Mouse (Mus musculus) neural tube, embryonic 13.5 days (tissue): ENCODE measurements at regions not wholly inside any gene's neighbourhood (a gene's known extent, or its start where the extent isn't known, plus 50 kb on each side); places are given as distances from the start of the nearest gene placed in this dataset.

Experiments
- ATAC-seq: fragments of 200-750 bp; cut with Nextera tagmentation; 2 replicates; pipeline ENCODE4 v1.8.0; 2017; ENCODE audit warnings: low read depth, mild to moderate bottlenecking, moderate TSS enrichment, moderate library complexity
- H3K27ac ChIP-seq: fragments of 300-500 bp; sonication (generic); replicated peaks from 2 replicates; pipeline ENCODE4 v1.5.1; 2015; ENCODE audit warnings: moderate library complexity, mild to moderate bottlenecking, inconsistent platforms
- H3K27me3 ChIP-seq: fragments of 300-500 bp; sonication (generic); 2 replicates; pipeline ENCODE4 v1.6.1; 2015; ENCODE audit warnings: mild to moderate bottlenecking, inconsistent platforms
- H3K36me3 ChIP-seq: fragments of 300-500 bp; sonication (generic); 2 replicates; pipeline ENCODE4 v1.6.1; 2015; ENCODE audit warnings: mild to moderate bottlenecking, inconsistent platforms
- H3K4me1 ChIP-seq: fragments of 300-500 bp; sonication (generic); replicated peaks from 2 replicates; pipeline ENCODE4 v1.6.1; 2015; ENCODE audit warnings: inconsistent platforms
- H3K4me2 ChIP-seq: fragments of 300-500 bp; sonication (generic); 2 replicates; pipeline ENCODE4 v1.6.1; 2015; ENCODE audit warnings: inconsistent platforms, mild to moderate bottlenecking, moderate library complexity
- H3K4me3 ChIP-seq: fragments of 300-500 bp; sonication (generic); 2 replicates; pipeline ENCODE4 v1.5.1; 2015; ENCODE audit warnings: mild to moderate bottlenecking, inconsistent platforms
- H3K9ac ChIP-seq: fragments of 300-500 bp; sonication (generic); 2 replicates; pipeline ENCODE4 v1.6.1; 2015; ENCODE audit warnings: moderate library complexity, mild to moderate bottlenecking, inconsistent platforms
- H3K9me3 ChIP-seq: fragments of 300-500 bp; sonication (generic); 2 replicates; pipeline ENCODE4 v1.6.1; 2016; ENCODE audit warnings: inconsistent platforms
- WGBS: fragments of 180-500 bp; shearing (Covaris S2); methylation state at CpG from one replicate; pipeline ENCODE4 v1.1.7; 2015; 5-methylcytosine and 5-hydroxymethylcytosine counted together

DNA sequence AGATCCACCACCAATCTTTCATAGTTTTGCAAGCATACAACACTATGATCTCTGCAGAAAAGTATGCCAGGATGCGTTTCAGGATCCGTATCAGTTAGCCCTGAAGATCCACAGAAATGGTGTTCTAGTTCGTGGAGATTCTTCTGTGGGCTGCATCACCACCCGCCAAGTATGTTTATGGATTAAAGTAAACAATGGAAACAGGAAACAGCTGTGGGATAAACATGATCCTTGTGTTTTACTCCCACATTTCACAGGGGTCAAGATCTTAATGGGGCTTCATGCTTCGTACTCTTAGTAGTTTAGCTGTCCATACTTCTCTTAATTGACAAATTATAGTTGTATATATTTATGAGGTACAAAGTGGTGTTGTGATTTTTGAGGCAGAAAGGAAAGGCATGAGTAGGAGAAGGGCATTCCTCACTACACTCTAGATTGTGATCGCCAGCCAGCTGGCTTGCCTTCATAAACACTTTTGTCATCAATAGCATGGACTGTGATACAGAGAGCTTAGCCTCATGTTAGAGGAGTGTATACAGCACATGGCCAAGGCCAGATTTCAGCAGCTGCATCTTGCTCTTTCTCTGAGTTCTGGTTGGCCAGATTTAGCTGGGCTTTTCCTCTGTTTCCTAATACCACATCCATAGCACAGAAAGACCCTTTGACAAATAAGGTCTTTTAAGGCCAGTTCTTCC is 195.8 kb upstream of the Fermt1 start:
- 87% methylated on average over 6 of the region's 6 CpGs for WGBS
- no peaks in the 10 kb centered on the region for H3K27me3 ChIP-seq
- no peak overlapping the region for H3K27ac ChIP-seq
- H3K4me2 ChIP-seq = no peak overlapping the region
- no peaks in the 10 kb centered on the region for H3K4me1 ChIP-seq
- ATAC-seq = no peak
- no peaks in the 10 kb centered on the region for H3K9me3 ChIP-seq
- no peak overlapping the region for H3K4me3 ChIP-seq
- no peaks in the 10 kb centered on the region for H3K36me3 ChIP-seq
- no peak overlapping the region for H3K9ac ChIP-seq

DNA sequence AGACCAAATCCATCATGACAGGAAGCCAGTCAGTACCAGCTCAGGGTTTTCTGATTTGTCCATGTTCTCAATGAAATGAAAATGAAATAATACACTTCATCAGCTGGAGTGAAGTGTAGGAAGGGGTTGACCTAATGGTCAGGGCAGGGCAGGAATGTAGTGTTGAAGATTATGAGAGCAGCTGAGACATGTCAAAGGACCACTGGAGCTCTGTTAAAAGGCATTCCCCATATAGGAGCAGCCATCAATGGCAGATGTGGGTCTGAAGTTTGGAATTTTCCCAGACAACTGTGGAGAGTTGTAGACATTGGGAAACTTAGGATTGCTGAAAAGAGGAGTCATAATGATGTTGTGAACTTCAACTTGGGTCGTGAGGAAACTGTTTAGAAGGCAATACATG is 206.8 kb upstream of the Fermt1 start:
- Histone ChIP-seq H3K27me3 (no peaks in the 10 kb centered on the region), H3K4me1 (no peaks in the 10 kb centered on the region), H3K9ac (no peak overlapping the region), H3K4me3 (no peak overlapping the region), H3K36me3 (no peaks in the 10 kb centered on the region), H3K27ac (no peak overlapping the region), H3K9me3 (no peaks in the 10 kb centered on the region), H3K4me2 (no peak overlapping the region)
- whole genome bisulfite sequencing = 77% methylated on average over 1 of the region's 1 CpGs
- no peak for ATAC-seq

DNA sequence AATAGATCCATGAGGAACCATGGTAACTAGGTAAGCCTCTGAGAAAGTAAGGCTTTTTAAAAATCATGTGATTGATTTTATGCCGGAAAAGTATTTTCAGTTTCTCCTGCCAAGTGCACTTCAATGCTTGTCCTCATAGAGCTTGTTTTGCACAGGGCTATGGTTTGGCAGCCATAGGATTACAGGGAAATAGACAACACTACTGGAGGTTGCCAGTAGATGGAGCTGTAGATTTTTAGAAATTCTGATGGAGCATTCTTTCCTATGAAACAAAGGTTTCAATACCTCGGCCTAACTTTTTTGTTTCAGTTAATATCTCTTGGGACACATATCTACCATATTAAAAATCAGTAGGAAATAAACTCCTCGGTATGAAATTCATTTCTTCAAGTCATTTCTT is 210.8 kb upstream of the Fermt1 start:
- Histone ChIP-seq H3K4me2 (no peak overlapping the region), H3K9ac (no peak overlapping the region), H3K36me3 (no peaks in the 10 kb centered on the region), H3K4me1 (no peaks in the 10 kb centered on the region), H3K4me3 (no peak overlapping the region), H3K9me3 (no peaks in the 10 kb centered on the region), H3K27ac (no peak overlapping the region), H3K27me3 (no peaks in the 10 kb centered on the region)
- 71% methylated on average over 3 of the region's 3 CpGs for WGBS
- ATAC-seq = no peak

DNA sequence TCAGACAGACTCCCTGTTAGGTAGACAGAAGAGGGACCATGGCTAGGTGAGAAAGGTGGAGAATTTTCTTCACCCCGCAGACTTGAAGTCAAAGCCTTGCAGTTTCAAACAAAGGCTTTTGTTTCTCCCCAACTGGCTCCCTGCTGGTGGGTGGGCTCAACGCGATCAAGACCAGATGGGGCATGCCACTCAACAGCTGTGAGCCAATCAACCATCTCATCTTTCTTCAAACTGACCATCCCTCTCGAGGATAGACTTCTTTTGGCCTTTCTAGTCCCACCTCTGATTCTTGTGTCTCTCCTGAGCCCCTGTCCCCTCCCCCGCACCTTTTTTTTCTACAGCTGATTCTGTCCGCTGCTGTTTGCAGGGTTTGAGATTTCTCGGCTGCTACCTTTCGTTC is 212.5 kb upstream of the Fermt1 start:
- no peak for ATAC-seq
- Histone ChIP-seq H3K9ac (no peak overlapping the region), H3K27ac (no peak overlapping the region), H3K9me3 (no peaks in the 10 kb centered on the region), H3K27me3 (no peaks in the 10 kb centered on the region), H3K4me1 (no peaks in the 10 kb centered on the region), H3K4me2 (no peak overlapping the region), H3K4me3 (no peak overlapping the region), H3K36me3 (no peaks in the 10 kb centered on the region)
- 52% methylated on average over 8 of the region's 8 CpGs for WGBS

DNA sequence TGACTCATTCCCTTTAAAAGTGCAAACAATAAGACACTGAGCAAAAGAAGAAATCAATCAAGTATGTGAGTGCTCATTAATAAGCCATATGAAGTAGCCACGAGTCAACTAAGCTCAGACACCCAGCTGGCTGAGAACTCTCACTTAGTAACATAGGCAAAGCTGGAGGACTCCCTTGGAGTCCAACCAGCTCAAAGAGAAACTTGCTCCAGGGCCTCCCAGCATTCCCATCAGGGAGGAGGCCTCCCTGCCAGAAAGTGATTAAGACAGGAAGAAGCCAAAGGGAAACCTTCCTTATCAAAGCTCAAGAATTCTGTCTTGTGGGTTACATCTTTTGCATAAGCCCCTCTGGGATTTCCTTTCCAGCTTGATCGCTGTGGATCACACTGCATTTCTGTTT is 213.7 kb upstream of the Fermt1 start:
- no peak for ATAC-seq
- H3K9ac ChIP-seq = no peak overlapping the region
- no peaks in the 10 kb centered on the region for H3K4me1 ChIP-seq
- H3K27ac ChIP-seq = no peak overlapping the region
- 46% methylated on average over 2 of the region's 2 CpGs for WGBS
- no peaks in the 10 kb centered on the region for H3K27me3 ChIP-seq
- H3K4me3 ChIP-seq = no peak overlapping the region
- no peaks in the 10 kb centered on the region for H3K9me3 ChIP-seq
- H3K4me2 ChIP-seq = no peak overlapping the region
- H3K36me3 ChIP-seq = no peaks in the 10 kb centered on the region

DNA sequence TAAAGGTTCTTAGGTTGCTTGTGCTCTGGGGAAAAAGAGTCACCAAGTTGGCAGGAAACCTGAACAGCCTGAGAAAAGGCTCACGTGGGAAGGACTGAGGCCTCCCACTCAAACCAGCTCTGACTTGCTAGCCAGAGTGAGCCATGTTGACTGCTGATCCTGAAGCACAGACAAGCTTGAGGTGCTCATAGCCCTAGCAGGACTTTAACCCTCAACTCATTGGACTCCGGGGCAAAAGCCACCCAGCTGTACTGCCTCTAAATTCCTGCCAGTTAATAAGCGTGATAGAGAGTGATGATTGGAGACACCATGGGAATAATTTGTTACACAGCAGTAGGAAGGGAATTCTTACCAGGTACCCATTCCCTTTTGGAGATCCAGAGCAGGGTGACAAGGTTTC is 230.7 kb upstream of the Fermt1 start:
- Histone ChIP-seq H3K4me2 (no peak overlapping the region), H3K36me3 (no peaks in the 10 kb centered on the region), H3K27ac (no peak overlapping the region), H3K9me3 (no peaks in the 10 kb centered on the region), H3K9ac (no peak overlapping the region), H3K4me1 (no peaks in the 10 kb centered on the region), H3K27me3 (no peaks in the 10 kb centered on the region), H3K4me3 (no peak overlapping the region)
- ATAC-seq = no peak
- WGBS = 94% methylated on average over 3 of the region's 3 CpGs

DNA sequence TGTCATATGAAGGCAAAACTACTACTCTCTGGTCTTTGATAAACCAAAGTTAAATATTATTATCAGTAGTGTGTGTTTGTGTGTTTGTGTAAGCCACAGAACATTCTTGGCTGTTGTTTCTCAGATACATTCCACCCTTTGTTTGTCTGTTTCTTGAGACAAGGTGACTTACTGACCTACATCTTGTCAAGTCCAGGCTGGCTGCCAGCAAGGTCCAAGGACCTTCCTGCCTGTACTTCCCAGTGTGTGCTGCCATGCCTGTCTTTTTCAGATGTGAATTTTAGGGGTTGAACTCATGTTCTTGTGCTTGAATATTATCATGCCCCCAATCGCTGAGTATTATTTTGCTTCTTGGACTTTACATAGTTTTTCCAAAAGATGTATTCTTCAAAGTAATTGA is 235.5 kb upstream of the Fermt1 start:
- Histone ChIP-seq H3K4me1 (no peaks in the 10 kb centered on the region), H3K36me3 (no peaks in the 10 kb centered on the region), H3K27me3 (no peaks in the 10 kb centered on the region), H3K4me2 (no peak overlapping the region), H3K4me3 (no peak overlapping the region), H3K9ac (no peak overlapping the region), H3K9me3 (no peaks in the 10 kb centered on the region), H3K27ac (no peak overlapping the region)
- 97% methylated on average over 1 of the region's 1 CpGs for WGBS
- ATAC-seq = no peak

DNA sequence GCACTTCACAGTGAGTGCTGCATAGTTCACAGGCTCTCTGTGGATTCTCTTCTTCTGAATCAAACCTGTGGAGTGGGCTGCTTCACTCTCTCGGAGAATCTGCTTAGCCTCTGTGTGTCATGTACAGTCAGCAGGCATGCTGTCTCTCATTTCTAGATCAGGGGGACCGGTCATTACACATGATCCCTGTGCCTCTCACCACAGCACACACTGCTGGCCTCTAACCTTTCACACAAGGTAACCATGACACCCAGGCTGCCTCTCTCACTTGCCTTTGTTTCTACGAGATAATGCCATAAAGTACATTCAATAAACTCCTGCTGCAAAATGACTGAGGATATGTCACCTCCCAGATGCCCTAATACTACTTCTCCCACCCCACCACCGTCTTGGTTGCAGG is 237.2 kb upstream of the Fermt1 start:
- ATAC-seq = no peak
- Histone ChIP-seq H3K9me3 (no peaks in the 10 kb centered on the region), H3K36me3 (no peaks in the 10 kb centered on the region), H3K27me3 (no peaks in the 10 kb centered on the region), H3K4me2 (no peak overlapping the region), H3K27ac (no peak overlapping the region), H3K4me3 (no peak overlapping the region), H3K9ac (no peak overlapping the region), H3K4me1 (no peaks in the 10 kb centered on the region)
- 67% methylated on average over 4 of the region's 4 CpGs for WGBS

DNA sequence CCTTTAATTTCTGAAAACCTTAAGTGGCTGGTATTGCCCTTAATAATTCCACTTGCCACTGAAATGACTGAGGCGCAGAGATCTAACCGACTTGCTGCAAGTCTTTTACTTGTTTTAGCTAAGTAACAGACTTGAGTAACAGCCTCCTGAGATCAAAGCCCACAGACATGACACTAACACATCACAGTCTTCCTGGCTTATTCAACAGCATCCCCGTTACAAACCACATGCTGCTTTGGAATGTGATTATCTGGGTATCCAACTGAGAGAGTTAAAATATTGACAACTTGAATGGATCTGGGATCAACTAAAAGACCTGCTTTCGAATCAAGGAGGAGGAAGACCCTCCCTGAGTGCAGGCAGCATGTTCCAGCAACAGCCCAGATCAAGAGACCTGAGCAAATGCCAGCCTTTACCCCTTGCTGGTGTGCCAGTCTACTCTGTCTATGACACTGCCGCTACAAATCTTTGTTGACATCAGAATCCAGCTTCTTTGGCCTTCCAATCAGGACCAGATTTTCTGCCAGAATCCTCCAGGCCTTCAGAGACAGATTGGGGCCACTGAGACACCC is 258.7 kb upstream of the Fermt1 start:
- ATAC-seq = no peak
- Histone ChIP-seq H3K27me3 (no peaks in the 10 kb centered on the region), H3K4me1 (no peaks in the 10 kb centered on the region), H3K36me3 (no peaks in the 10 kb centered on the region), H3K27ac (no peak overlapping the region), H3K4me2 (no peak overlapping the region), H3K9me3 (no peaks in the 10 kb centered on the region), H3K4me3 (no peak overlapping the region), H3K9ac (no peak overlapping the region)
- 33% methylated on average over 5 of the region's 5 CpGs for WGBS

DNA sequence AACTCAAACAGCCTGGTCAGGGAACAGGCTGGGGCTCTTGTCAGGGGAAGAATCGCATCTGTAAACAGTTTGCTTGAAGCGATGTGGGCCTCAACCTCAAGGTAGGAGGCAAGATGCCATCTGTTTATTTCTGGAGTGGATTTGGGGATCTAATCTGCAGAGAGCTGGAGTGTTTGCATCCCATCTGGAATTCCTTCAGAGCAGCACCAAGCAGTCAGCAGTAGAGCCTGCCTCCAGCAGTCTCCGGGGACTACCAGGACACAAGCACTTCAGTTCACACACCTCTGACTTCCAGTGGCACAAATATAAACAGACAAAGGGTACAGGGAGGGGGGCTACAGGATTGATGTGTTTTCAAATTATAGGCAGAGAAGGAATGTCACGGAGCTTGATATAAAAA is 262.8 kb upstream of the Fermt1 start:
- no peaks in the 10 kb centered on the region for H3K9me3 ChIP-seq
- no peak overlapping the region for H3K27ac ChIP-seq
- H3K4me1 ChIP-seq = no peaks in the 10 kb centered on the region
- H3K36me3 ChIP-seq = no peaks in the 10 kb centered on the region
- H3K4me2 ChIP-seq = no peak overlapping the region
- WGBS = 77% methylated on average over 4 of the region's 4 CpGs
- no peak overlapping the region for H3K9ac ChIP-seq
- ATAC-seq = no peak
- H3K4me3 ChIP-seq = no peak overlapping the region
- no peaks in the 10 kb centered on the region for H3K27me3 ChIP-seq

DNA sequence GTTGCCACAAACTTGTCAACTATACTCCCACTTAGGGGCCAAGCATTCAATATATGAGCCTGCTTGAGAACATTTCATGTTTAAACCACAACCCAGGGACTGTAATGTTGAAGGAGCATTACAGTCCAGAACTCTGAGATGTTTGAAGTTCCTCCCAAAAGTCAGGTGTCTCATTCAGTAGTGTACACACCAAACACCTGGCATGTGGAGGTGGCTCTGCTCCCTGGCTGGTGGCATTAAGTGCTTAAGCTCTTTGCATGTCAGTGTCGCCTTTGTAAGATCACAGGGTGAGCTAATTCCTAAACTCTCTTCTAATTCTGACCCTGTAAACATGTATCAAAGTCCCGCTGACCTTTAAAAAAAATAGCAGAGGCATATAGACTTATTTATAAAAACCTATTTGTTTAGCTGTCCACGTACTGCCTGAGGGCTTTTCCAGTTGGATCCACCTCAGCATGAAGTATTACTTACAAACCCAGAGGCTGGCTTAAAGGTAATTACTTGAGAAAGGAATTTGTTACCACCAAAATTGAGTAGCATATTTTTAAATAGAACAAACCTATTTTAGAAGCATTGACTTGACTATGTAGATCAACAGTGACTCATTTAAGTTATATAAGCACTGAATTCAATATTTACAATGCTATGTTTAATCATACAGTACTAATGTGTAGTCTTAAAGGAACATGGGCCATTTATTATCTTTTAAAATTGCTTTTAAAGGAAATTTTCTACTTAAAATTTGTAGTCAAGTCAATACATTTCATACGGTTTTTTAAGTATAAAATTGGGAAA is 276.3 kb upstream of the Fermt1 start:
- H3K36me3 ChIP-seq = no peaks in the 10 kb centered on the region
- ATAC-seq = no peak
- no peaks in the 10 kb centered on the region for H3K27me3 ChIP-seq
- no peak overlapping the region for H3K9ac ChIP-seq
- H3K9me3 ChIP-seq = no peaks in the 10 kb centered on the region
- H3K27ac ChIP-seq = no peak overlapping the region
- WGBS = 74% methylated on average over 4 of the region's 4 CpGs
- H3K4me3 ChIP-seq = no peak overlapping the region
- no peaks in the 10 kb centered on the region for H3K4me1 ChIP-seq
- no peak overlapping the region for H3K4me2 ChIP-seq

DNA sequence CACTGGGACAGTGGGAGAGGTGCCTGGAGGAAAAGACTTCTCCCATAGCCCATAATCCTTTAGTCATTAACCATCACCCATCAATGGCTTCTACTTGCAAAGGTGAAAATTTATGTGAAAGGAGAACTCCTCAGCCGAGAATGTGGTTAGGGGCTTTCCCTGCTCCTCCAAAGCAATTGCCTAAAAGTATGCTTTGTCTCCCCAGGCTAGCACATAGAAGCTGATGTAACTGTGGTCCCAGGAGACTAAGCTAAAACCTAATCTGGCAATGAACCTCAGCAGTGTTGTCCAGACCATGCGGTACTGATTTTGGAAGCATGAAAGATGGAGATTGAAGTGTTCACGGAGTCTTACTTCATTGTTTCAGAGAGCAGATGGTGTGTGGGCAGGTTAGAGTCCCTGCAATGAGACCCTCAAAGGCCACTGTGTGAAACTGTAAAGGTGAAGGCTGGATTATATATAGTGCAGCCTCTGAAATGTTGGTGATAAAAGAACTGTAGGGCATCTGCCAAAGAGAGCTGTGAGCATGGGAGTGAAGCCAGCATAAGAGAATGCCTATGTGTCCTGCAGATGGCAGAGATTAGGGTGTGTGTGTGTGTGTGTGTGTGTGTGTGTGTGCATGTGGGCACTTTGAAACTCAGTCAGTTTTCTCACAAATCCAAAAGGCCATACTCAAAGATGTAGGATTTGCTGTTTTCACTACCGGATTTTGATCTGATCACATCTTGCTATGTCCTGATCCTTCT is 289.6 kb upstream of the Fermt1 start:
- no peak overlapping the region for H3K4me2 ChIP-seq
- no peak overlapping the region for H3K4me3 ChIP-seq
- ATAC-seq = no peak
- H3K9ac ChIP-seq = no peak overlapping the region
- H3K27ac ChIP-seq = no peak overlapping the region
- H3K27me3 ChIP-seq = no peaks in the 10 kb centered on the region
- WGBS = 71% methylated on average over 4 of the region's 4 CpGs
- no peaks in the 10 kb centered on the region for H3K9me3 ChIP-seq
- no peaks in the 10 kb centered on the region for H3K4me1 ChIP-seq
- H3K36me3 ChIP-seq = no peaks in the 10 kb centered on the region
